Mouse (Mus musculus): ENCODE measurements at regions not wholly inside any gene's neighbourhood (a gene's known extent, or its start where the extent isn't known, plus 50 kb on each side); places are given as distances from the start of the nearest gene placed in this dataset.

DNA sequence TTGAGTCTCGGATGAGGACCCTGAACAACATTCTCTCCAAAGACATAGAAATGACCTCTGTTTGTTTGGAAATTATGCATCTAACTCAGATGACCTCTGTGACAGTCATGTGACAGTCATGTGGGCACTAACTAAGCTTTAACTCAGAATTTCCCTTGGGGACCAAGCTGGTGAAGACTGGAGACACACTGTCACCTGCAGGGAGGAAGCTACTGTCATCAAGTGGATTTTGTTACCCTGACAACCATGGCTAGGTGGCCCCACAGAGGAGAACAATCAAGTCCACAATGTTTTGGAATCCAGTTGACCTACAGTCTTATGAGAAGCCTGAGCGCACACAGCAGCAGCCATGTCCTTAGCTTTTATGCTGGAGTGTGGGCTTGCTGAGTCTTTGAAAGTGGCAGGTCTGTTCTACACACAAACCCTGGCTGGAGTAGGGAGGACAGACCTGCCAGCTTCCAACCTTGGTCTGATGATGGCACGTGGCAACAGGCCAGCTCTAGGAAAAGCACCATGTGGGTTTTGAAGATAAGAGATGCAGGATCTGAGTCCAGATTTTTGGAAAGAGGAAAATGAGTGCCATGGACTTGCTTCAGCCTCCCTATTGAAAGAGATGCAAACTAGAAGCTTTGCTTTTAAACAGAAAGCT is 125.5 kb downstream of the Cdh26 start:
- TF ChIP-seq POLR2A (IDR thresholded peaks at IDR 0.05; ENCODE audit: borderline replicate concordance, insufficient read depth, low read length) (no peak), CTCF (IDR thresholded peaks at IDR 0.05; ENCODE audit: borderline replicate concordance, insufficient read depth, low read depth, low read length) (no peak)
